Mouse (Mus musculus) right cerebral cortex, postnatal 4 days (tissue): ENCODE data around the gene Ankrd34a.
A peak's percentile ranks its signal among the peaks of the same experiment; 100 is the strongest.

Experiments used
- DNase-seq: peaks from one replicate; pipeline ENCODE4 v3.0.0-alpha.2; 2022

Ankrd34a gene

DNA sequence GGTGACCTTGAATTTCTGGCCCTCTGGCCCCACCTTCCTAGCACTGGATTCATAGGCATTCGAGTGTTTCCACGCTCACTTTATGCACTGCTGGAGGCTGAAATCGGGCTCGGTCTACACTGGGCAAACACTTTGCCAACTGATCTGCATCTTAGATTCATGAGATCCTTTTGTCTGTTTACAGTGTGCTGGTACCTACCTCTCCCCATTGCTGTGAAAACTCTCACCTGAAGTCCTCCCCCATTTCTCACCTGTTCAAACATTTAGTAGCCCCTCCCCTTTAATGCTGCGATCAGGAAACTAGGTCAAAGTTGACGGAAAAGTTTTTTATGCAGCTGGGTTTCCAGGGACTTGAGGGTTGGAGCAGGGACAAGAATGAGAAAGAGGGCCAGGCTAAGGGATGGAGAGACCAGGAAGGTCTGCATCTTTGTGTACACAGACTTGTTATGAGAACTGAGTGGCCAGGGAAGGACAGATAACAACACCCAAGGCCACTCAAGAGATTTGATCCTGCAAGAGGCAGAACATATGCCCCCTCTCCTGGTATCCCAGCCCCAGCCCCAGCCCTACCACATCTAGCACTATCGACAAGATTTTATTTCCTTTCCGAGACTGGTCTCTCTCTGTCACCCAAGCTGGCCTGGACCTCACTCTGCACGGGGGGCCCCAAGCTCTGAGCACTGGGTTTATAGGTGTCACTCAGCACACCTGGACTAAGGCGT is 32.4 kb upstream of the Ankrd34a start:
- no peak for DNase-seq

GRCm38 (mm10) chr3:96564633-96565032 is 31.8 kb upstream of the Ankrd34a start:
- no peak for DNase-seq

DNA sequence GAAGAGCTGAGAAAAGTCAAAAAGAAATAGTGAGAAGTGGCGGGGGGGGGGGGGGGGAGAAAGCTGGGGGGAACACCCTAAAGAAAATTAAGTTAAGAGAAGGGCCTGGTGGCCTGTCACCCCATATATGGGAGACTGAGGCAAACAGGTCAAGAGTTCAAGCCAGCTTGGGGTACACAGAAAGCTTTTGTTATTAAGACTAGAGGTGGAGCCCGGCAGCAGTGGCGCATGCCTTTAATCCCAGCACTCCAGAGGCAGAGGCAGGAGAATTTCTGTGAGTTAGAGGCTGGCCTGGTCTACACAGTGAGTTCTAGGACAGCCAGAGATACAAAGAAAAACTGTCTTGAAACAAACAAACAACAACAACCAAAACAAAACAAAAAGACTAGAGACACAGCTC is 31.3 kb upstream of the Ankrd34a start:
- no peak for DNase-seq

DNA sequence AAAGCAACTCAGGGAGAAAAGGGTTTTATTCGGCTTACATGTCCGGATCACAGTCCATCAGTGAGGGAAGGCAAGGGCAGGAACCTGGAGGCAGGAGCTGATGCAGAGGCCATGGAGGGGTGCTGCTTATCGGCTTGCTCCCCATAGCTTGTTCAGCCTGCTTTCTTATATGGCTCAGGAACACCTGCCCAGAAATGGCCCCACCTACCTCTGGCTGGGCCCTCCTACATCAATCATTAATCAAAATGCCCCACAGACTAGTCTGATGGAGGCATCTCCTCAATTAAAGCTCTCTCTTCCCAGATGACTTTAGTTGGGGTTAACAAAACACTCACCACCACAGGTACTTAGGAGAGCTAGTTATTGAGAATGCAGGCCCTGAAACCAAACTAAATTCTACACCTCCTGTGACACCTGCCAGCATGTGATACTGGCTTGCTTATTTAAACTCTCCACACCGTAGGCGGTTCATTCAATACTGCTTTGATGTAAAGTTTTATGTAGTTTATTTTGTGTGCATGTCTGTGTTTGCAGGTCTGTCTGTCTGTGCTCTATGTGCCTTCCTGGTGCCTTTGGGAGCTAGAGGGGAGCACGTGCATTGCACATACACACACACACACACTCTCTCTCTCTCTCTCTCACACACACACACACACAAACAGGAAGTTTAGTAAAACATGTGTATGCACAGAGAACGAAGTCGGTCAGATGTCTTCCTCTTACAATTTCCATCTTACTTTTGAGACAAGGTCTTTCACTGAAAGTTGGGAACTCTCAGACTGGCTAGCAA is 29.6 kb upstream of the Ankrd34a start:
- DNase-seq, result no peak

DNA sequence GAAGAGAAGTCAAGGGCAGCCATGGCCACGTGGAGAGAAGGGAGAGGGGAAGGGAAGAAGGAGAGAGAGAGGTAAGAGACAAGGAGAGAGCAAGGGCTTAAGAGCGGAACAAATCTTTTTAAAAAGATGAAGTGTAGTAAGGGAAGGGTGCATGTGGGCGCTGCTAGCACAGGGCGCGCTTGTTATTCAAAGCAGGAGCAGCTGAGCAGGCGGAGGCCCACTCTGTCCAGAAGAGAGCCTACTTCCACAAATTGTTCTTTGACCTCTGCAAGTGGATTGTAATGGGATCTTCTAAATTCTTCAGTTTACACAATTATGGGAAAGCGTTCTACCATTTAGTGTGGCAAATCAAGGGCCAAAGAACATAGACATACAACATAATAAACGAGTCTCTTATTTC is 27.8 kb upstream of the Ankrd34a start:
- DNase-seq, result no peak

- no peak for DNase-seq
Measured at GRCm38 (mm10) chr3:96569506-96569905, 26.9 kb upstream of the Ankrd34a start.

GRCm38 (mm10) chr3:96569966-96570605 is 26.4 kb upstream of the Ankrd34a start:
- no peak for DNase-seq

GRCm38 (mm10) chr3:96570643-96571042 is 25.8 kb upstream of the Ankrd34a start:
- no peak for DNase-seq

GRCm38 (mm10) chr3:96571336-96571735 is 25.1 kb upstream of the Ankrd34a start:
- no peak for DNase-seq

DNA sequence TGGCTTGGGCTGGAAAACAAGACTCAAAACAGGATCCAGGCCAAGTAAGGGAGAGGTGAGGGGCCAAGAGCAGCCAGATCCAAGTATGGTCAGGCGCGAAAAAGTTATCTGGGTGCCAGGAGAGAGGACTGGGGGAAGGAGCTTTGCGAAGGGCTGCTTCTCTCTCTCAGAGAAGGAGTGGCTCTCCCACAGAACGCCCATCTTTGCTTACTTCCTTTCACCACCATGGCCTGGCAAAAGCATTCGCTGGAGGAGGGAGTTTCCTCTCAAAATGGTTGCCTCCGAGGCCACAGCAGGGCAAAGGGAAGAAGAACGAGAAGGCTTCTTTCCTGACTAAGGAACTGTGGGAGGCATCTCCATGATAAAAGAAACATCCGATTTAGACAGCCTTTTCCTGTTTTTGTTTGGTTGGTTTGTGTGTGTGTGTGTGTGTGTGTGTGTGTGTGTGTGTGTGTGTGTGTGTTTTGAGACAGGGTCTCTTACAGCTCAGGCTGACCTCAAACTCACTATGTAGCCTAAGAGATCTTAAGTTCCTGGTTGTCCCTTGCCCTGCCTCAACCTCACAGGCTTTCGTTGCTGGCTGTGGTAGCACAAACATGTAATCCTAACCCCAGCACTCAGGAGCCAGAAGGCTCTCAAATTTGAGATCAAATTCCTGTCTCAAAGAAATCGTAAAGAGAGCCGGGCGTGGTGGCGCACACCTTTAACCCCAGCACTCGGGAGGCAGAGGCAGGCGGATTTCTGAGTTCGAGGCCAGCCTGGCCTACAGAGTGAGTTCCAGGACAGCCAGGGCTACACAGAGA is 24.3 kb upstream of the Ankrd34a start:
- DNase-seq, result no peak

DNA sequence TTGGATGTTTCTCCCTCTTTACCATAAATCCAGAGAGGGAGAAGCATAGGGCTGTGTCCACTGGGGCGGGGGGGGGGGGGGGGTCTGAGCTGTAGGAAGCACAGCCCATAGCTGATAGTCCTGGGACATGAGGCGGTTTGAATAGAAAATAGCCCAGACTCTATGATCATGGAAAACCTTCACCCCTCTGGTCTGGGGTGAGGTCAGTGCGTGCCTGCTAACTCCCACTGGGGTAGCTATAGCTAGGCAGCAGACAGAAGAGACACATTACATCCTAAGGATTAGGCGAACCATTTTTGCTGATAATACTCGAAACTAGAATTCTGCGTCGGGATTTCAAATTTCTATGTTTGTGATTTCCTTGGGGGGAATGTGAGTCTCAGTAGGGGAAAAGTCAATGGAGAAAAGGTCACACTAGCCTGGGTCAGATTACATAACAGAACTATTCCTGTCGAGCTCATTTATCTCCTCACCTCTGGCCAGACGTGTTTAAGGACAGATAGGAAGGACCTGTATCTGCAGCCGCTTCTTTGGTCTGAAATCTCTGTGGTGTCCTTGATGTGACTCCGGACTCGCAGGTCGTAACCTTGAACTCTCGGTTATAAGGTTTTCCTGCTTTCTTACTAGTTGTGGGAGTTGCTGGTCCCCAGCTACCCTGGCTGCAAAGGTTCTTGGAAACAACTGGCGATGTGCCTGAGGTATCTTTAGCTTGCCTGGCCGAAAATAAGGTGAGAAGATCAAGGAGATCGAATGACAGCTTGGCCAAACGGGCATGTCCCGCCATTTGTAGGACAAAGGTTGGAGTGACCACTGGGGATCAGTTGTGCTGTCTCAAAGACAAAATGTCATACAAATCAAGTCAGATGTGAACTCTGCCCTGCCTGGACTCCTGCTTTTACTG is 22.6 kb upstream of the Ankrd34a start:
- DNase-seq, result no peak

GRCm38 (mm10) chr3:96575272-96575984 is 21.0 kb upstream of the Ankrd34a start:
- DNase-seq, result no peak

DNA sequence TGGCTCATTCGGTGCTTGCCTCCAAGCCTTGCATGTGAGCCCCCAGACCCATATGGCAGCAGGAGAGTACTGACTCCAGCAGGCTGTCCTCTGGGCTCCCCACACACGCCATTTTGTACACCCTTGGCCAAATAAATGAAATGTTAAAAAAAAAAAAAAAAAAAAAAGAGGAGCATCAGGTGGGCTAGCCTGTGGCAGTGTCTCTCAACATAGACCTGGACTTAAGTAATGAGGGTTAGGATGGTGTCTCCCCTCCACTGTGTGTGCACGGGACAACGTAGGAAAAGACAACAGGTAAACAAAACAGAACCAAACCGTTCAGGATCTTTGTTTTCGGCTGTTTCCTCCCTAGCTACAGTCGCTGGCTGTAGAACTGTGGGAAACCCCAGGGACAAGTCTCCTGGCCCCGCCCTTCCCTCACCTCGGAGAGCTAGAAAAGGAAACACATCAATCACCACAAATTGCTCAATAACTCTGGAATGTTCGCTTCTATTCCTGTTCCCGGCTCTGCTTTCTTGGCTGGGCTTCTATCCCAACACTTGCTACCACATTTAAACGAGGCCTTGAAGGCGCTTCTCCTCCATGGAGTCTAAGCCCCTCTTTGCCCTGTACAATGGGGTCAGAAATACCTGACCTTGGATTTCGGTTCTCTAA is 20.3 kb upstream of the Ankrd34a start:
- no peak for DNase-seq

GRCm38 (mm10) chr3:96576690-96577541 is 19.5 kb upstream of the Ankrd34a start, which contains the start of gene Gm16253:
Gm16253 (plus strand) TSS chr3:96576984.
- DNase-seq, result peak; percentile 66

- no peak for DNase-seq
Measured at GRCm38 (mm10) chr3:96577566-96577965, 18.9 kb upstream of the Ankrd34a start.

- no peak for DNase-seq
Measured at GRCm38 (mm10) chr3:96578561-96579238, 17.7 kb upstream of the Ankrd34a start.

- DNase-seq, result no peak
Measured at GRCm38 (mm10) chr3:96579239-96579750, 17.1 kb upstream of the Ankrd34a start.

- peak; percentile 93 for DNase-seq
Measured at GRCm38 (mm10) chr3:96579885-96580454, 16.5 kb upstream of the Ankrd34a start.
